Mouse (Mus musculus) neutrophil, adult 83 days (primary cell): ENCODE data around the gene Stat4. TPM values are rescaled to one million over a fixed set of nuclear protein-coding genes. Genes with fewer than 3 reads are reported as not detected.

Source experiments
- total RNA-seq, 2 experiments: library from RNA; stranded (reverse); gene quantifications; one replicate each; pipeline ENCODE4 v1.2.4; 2023

Gene Stat4
- total RNA-seq, result 10 to 100 TPM; 37.3 to 45.4 TPM

GRCm38 (mm10) chr1:51986848-51987247 is at the start of gene Stat4:
TSS of gene Stat4 (plus strand) at chr1:51987148.

GRCm38 (mm10) chr1:52118860-52119591 is 132.1 kb downstream of the Stat4 start, which contains the start of gene Stat1:
TSS of gene Stat1 (plus strand) at chr1:52119440.

Other genes starting within 250 kb of the Stat4 start
- 1 to 10 TPM in 1 of 2 experiments, under 1 TPM in 1; 0.66 to 1.1 TPM for gene Myo1b, start 71.1 kb upstream of the Stat4 start, total RNA-seq
- 100 to 1,000 TPM; 133 to 138 TPM for gene Stat1, start 132.3 kb downstream of the Stat4 start, total RNA-seq
- 100 to 1,000 TPM in 1 of 2 experiments, 10 to 100 TPM in 1; 79.7 to 109 TPM for gene Gls, start 246.1 kb downstream of the Stat4 start, total RNA-seq